Mouse (Mus musculus): Measurements from ENCODE around the gene Slc5a5. TPM values are rescaled to one million over a fixed set of nuclear protein-coding genes. Genes with fewer than 3 reads are reported as not detected.
A peak's percentile ranks its signal among the peaks of the same experiment; 100 is the strongest.

The Slc5a5 gene
- polyA plus RNA-seq, 1 experiment from 2014 or later = 0.12 TPM

- ATAC-seq (no peak), DNase-seq (ENCODE audit: low spot score) (no peak)
- H3K4me3 ChIP-seq (ENCODE audit: low read depth, low read length) = no peak overlapping the region
- WGBS = 61% methylated on average over 7 of the region's 7 CpGs
- no peaks in the 10 kb centered on the region for H3K36me3 ChIP-seq (ENCODE audit: insufficient read depth, low read length)
- TF ChIP-seq EP300 (IDR thresholded peaks at IDR 0.05) (no peak), CTCF (IDR thresholded peaks at IDR 0.05) (no peak)
- H3K27me3 ChIP-seq (replicated peaks; ENCODE audit: insufficient read depth, low read length) = no peaks in the 10 kb centered on the region
- no peak overlapping the region for H3K27ac ChIP-seq (ENCODE audit: low read length)
- no peaks in the 10 kb centered on the region for H3K4me1 ChIP-seq (ENCODE audit: insufficient read depth, low read depth, low read length)
- H3K9ac ChIP-seq (replicated peaks; ENCODE audit: low read depth) = no peak overlapping the region
- H3K9me3 ChIP-seq (ENCODE audit: low read length) = no peaks in the 10 kb centered on the region
- no peak overlapping the region for H3K4me2 ChIP-seq (replicated peaks; ENCODE audit: low read depth, low read length)
Measured at GRCm38 (mm10) chr8:70850132-70850845, 42.3 kb downstream of the Slc5a5 start.

GRCm38 (mm10) chr8:70849333-70849990 lies 43.1 kb downstream of the Slc5a5 start:
- 72% methylated on average over 3 of the region's 3 CpGs for WGBS
- DNase-seq (ENCODE audit: low spot score) = no peak

GRCm38 (mm10) chr8:70846371-70847154 lies 46.0 kb downstream of the Slc5a5 start:
- TF ChIP-seq CTCF (IDR thresholded peaks at IDR 0.05) (peak; percentile 37), EP300 (IDR thresholded peaks at IDR 0.05) (no peak)
- 49% methylated on average over 15 of the region's 15 CpGs for WGBS
- no peak overlapping the region for H3K9ac ChIP-seq (replicated peaks; ENCODE audit: low read depth)

More at GRCm38 (mm10) chr8:70849333-70849990, 43.1 kb downstream of the Slc5a5 start:
- TF ChIP-seq EP300 (IDR thresholded peaks at IDR 0.05) (no peak), CTCF (IDR thresholded peaks at IDR 0.05) (no peak)
- Histone ChIP-seq H3K27ac (ENCODE audit: low read length) (no peak overlapping the region), H3K4me2 (replicated peaks; ENCODE audit: low read depth, low read length) (no peak overlapping the region), H3K36me3 (ENCODE audit: insufficient read depth, low read length) (no peaks in the 10 kb centered on the region), H3K9ac (replicated peaks; ENCODE audit: low read depth) (no peak overlapping the region), H3K27me3 (replicated peaks; ENCODE audit: insufficient read depth, low read length) (no peaks in the 10 kb centered on the region), H3K4me3 (ENCODE audit: low read depth, low read length) (no peak overlapping the region), H3K4me1 (ENCODE audit: insufficient read depth, low read depth, low read length) (no peaks in the 10 kb centered on the region), H3K9me3 (ENCODE audit: low read length) (no peaks in the 10 kb centered on the region)
- no peak for ATAC-seq

GRCm38 (mm10) chr8:70845108-70845507 lies 47.4 kb downstream of the Slc5a5 start:
- Histone ChIP-seq H3K4me1 (ENCODE audit: insufficient read depth, low read depth, low read length) (peaks cover 2% of the 10 kb centered on the region; the same call in 1 of the 2 replicates), H3K27ac (ENCODE audit: low read length) (no peak overlapping the region), H3K9me3 (ENCODE audit: low read length) (no peaks in the 10 kb centered on the region), H3K27me3 (replicated peaks; ENCODE audit: insufficient read depth, low read length) (no peaks in the 10 kb centered on the region), H3K9ac (replicated peaks; ENCODE audit: low read depth) (no peak overlapping the region), H3K36me3 (ENCODE audit: insufficient read depth, low read length) (no peaks in the 10 kb centered on the region), H3K4me3 (ENCODE audit: low read depth, low read length) (no peak overlapping the region), H3K4me2 (replicated peaks; ENCODE audit: low read depth, low read length) (no peak overlapping the region)
- WGBS = 45% methylated on average over 5 of the region's 5 CpGs
- TF ChIP-seq EP300 (IDR thresholded peaks at IDR 0.05) = no peak
- TF ChIP-seq CTCF (IDR thresholded peaks at IDR 0.05) = no peak
- no peak for ATAC-seq
- DNase-seq (ENCODE audit: low spot score) = no peak

More at GRCm38 (mm10) chr8:70846371-70847154, 46.0 kb downstream of the Slc5a5 start:
- H3K4me2 ChIP-seq (replicated peaks; ENCODE audit: low read depth, low read length) = no peak overlapping the region
- H3K27me3 ChIP-seq (replicated peaks; ENCODE audit: insufficient read depth, low read length) = no peaks in the 10 kb centered on the region
- no peaks in the 10 kb centered on the region for H3K36me3 ChIP-seq (ENCODE audit: insufficient read depth, low read length)
- H3K27ac ChIP-seq (ENCODE audit: low read length) = no peak overlapping the region
- H3K4me3 ChIP-seq (ENCODE audit: low read depth, low read length) = no peak overlapping the region
- DNase-seq (ENCODE audit: low spot score) (no peak), ATAC-seq (no peak)
- H3K9me3 ChIP-seq (ENCODE audit: low read length) = no peaks in the 10 kb centered on the region
- no peaks in the 10 kb centered on the region for H3K4me1 ChIP-seq (ENCODE audit: insufficient read depth, low read depth, low read length)

GRCm38 (mm10) chr8:70844523-70844922 lies 48.0 kb downstream of the Slc5a5 start:
- H3K27me3 ChIP-seq (replicated peaks; ENCODE audit: insufficient read depth, low read length) = no peaks in the 10 kb centered on the region
- no peak for TF ChIP-seq EP300 (IDR thresholded peaks at IDR 0.05)
- peak; percentile 97 for TF ChIP-seq CTCF (IDR thresholded peaks at IDR 0.05)
- peaks cover 2% of the 10 kb centered on the region; the same call in 1 of the 2 replicates for H3K4me1 ChIP-seq (ENCODE audit: insufficient read depth, low read depth, low read length)
- no peak overlapping the region for H3K4me2 ChIP-seq (replicated peaks; ENCODE audit: low read depth, low read length)
- ATAC-seq (no peak), DNase-seq (ENCODE audit: low spot score) (peak; percentile 87)
- no peak overlapping the region for H3K4me3 ChIP-seq (ENCODE audit: low read depth, low read length)
- no peak overlapping the region for H3K27ac ChIP-seq (ENCODE audit: low read length)
- WGBS = 1% methylated on average over 6 of the region's 6 CpGs
- H3K9ac ChIP-seq (replicated peaks; ENCODE audit: low read depth) = no peak overlapping the region
- no peaks in the 10 kb centered on the region for H3K9me3 ChIP-seq (ENCODE audit: low read length)
- no peaks in the 10 kb centered on the region for H3K36me3 ChIP-seq (ENCODE audit: insufficient read depth, low read length)

- H3K4me2 ChIP-seq (replicated peaks; ENCODE audit: low read depth, low read length) = no peak overlapping the region
- ATAC-seq = no peak
- no peaks in the 10 kb centered on the region for H3K27me3 ChIP-seq (replicated peaks; ENCODE audit: insufficient read depth, low read length)
- H3K4me1 ChIP-seq (ENCODE audit: insufficient read depth, low read depth, low read length) = peaks cover 2% of the 10 kb centered on the region; the same call in 1 of the 2 replicates
- H3K9me3 ChIP-seq (ENCODE audit: low read length) = no peaks in the 10 kb centered on the region
- no peak overlapping the region for H3K4me3 ChIP-seq (ENCODE audit: low read depth, low read length)
- H3K36me3 ChIP-seq (ENCODE audit: insufficient read depth, low read length) = no peaks in the 10 kb centered on the region
- H3K9ac ChIP-seq (replicated peaks; ENCODE audit: low read depth) = no peak overlapping the region
- 89% methylated on average over 8 of the region's 8 CpGs for WGBS
- H3K27ac ChIP-seq (ENCODE audit: low read length) = no peak overlapping the region
- no peak for DNase-seq (ENCODE audit: low spot score)
- TF ChIP-seq CTCF (IDR thresholded peaks at IDR 0.05) = no peak
- TF ChIP-seq EP300 (IDR thresholded peaks at IDR 0.05) = no peak
Measured at GRCm38 (mm10) chr8:70843941-70844340, 48.6 kb downstream of the Slc5a5 start.
